Mouse (Mus musculus) testis, adult 2 months (tissue): ENCODE results near the gene Fto. TPM values are rescaled to one million over a fixed set of nuclear protein-coding genes. Genes with fewer than 3 reads are reported as not detected.
A peak's percentile ranks its signal among the peaks of the same experiment; 100 is the strongest.

Source experiments
- H3K27ac ChIP-seq: fragments of 200-500 bp; 2 replicates; pipeline ENCODE4 v1.5.1; 2012; ENCODE audit warnings: low read depth, low read length; ENCODE audit not compliant: control insufficient read depth, insufficient read depth
- H3K27me3 ChIP-seq: fragments of 200-500 bp; 2 replicates; pipeline ENCODE4 v1.6.1; 2012; ENCODE audit warnings: mild to moderate bottlenecking, low read length, moderate library complexity; ENCODE audit not compliant: control insufficient read depth, insufficient read depth
- H3K36me3 ChIP-seq: fragments of 200-500 bp; 2 replicates; pipeline ENCODE4 v1.6.1; 2012; ENCODE audit warnings: mild to moderate bottlenecking, low read length; ENCODE audit not compliant: control insufficient read depth, insufficient read depth
- H3K4me1 ChIP-seq: fragments of 200-500 bp; 2 replicates; pipeline ENCODE4 v1.6.1; 2012; ENCODE audit warnings: low read length; ENCODE audit not compliant: control insufficient read depth, insufficient read depth
- H3K4me3 ChIP-seq: fragments of 200-500 bp; 2 replicates; pipeline ENCODE4 v1.5.1; 2012; ENCODE audit warnings: low read depth, mild to moderate bottlenecking, low read length, moderate library complexity, mixed read lengths; ENCODE audit not compliant: control insufficient read depth
- CTCF ChIP-seq: fragments of 200-500 bp; IDR thresholded peaks from 2 replicates; pipeline ENCODE4 v1.5.1; 2012; ENCODE audit warnings: low read depth, mild to moderate bottlenecking, inconsistent platforms, low read length, moderate library complexity; ENCODE audit not compliant: control insufficient read depth, insufficient read depth, insufficient replicate concordance
- POLR2A ChIP-seq: fragments of 200-500 bp; IDR thresholded peaks from 2 replicates; pipeline ENCODE4 v1.6.1; 2012; ENCODE audit warnings: low read depth, mild to moderate bottlenecking, inconsistent platforms, low read length, moderate library complexity; ENCODE audit not compliant: control insufficient read depth
- polyA plus RNA-seq: library from polyadenylated mRNA; depleted of rRNA; stranded (reverse); fragments of >200 nt; gene quantifications from 2 replicates; pipeline ENCODE4 v1.2.3, GENCODE M21; 2012

Gene Fto
- polyA plus RNA-seq, 1 experiment, result 56.4 TPM

DNA sequence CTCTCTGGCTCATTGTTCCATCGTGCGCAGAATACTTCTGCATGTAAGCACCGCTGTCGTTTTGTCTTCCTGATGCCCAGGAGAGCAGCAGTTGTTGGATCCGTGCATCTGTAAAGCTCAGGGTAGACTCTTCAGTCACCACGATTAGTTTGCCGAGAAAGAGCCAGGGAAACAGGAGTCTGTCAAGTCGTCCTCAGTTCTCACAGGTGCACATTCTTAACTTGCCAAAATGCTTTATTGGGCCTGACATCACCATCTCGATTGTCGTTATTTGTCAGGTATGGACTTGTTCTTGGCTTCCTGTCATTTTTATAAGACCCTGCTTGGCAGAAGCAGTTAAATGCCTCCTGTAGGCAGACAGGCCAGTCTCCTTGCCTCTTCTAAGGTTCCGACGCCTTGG is 96.7 kb downstream of the Fto start:
- Histone ChIP-seq H3K4me3 (peak overlapping the region; percentile 71), H3K27me3 (no peaks in the 10 kb centered on the region), H3K4me1 (no peaks in the 10 kb centered on the region; the same call in 1 of the 2 replicates), H3K36me3 (no peaks in the 10 kb centered on the region), H3K27ac (no peak overlapping the region)
- TF ChIP-seq POLR2A (no peak), CTCF (no peak)

DNA sequence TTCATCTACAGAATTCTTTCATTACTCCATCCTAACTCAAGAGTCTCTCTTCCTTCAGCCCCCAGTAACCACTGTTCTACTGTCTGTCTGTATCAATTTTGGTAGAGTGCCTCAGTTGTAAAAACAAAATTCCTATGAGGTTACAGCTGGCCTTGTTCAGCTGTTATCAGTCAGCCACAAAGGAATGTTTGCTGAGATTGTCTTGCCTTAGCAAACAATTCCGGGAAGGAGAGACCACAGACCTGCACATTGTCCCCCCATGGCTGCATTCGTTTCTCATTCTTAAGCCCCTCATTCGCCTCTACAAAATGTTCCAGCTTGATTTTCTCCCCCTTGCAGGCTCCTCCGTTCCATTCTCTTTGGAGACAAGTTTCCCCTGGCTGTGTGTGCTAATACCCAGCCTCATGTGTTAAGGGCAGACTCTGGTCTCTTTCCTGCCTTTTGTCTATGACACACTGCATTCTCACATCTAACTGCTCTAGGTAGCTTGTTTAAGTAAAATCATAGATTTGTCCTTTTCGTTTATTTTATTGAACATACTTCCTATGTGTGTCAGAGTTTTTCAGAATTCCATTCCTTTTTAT is 111.3 kb downstream of the Fto start:
- H3K27me3 ChIP-seq, result no peaks in the 10 kb centered on the region
- H3K4me1 ChIP-seq, result no peaks in the 10 kb centered on the region
- H3K27ac ChIP-seq, result no peak overlapping the region
- H3K36me3 ChIP-seq, result no peaks in the 10 kb centered on the region
- H3K4me3 ChIP-seq, result no peak overlapping the region
- TF ChIP-seq POLR2A (no peak), CTCF (no peak)

DNA sequence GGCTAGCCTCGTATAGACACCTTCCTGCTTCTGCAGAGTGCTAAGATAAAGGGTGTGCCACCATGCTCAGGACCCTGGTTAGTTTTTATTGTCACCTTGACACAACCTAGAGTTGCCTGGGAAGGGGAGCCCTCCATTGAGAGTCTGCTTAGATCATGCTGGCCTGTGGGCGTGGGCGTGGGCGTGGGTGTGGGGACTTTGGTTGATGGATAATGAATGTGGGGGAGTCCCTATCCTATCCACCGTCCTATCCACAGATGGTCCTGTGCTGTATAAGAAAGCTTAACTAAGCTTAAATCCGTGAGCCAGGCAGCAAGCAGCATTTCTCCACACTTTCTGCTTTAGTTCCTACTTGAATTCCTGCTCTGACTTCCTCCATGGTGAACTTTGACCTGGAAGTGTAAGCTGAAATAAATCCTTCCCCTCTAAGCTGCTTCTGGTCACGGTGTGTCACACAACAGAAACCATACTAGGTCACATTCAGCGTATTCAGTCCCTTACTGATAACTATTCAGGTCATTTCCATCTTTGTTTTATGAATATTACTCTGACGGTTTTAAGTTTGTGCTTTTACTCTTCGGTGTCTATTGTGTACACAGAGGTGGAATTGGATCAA is 112.0 kb downstream of the Fto start:
- Histone ChIP-seq H3K4me1 (no peaks in the 10 kb centered on the region), H3K4me3 (no peak overlapping the region), H3K27me3 (no peaks in the 10 kb centered on the region), H3K27ac (no peak overlapping the region), H3K36me3 (no peaks in the 10 kb centered on the region)
- no peak for TF ChIP-seq CTCF

DNA sequence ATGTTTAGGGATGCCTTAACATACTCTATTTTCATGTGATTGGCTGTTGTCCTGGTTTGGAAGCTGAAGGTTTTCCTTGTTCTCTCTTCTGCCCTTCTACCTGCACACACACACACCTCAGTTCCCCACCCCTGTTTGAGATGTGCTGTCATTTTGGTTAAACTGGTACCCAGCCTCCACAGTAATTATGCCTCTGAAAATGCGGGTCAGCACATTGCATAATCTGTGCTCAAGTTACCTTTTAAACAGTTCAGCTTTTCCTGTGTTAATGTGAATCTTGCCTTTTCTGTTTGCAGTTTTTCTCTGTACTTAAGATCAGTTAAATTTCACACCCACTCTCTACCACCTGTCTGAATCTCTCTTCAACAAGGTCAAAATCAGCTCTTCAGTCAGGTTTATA is 113.2 kb downstream of the Fto start:
- H3K27ac ChIP-seq, result no peak overlapping the region
- no peaks in the 10 kb centered on the region for H3K27me3 ChIP-seq
- no peak overlapping the region for H3K4me3 ChIP-seq
- no peaks in the 10 kb centered on the region for H3K4me1 ChIP-seq
- TF ChIP-seq POLR2A (no peak), CTCF (no peak)
- no peaks in the 10 kb centered on the region for H3K36me3 ChIP-seq

DNA sequence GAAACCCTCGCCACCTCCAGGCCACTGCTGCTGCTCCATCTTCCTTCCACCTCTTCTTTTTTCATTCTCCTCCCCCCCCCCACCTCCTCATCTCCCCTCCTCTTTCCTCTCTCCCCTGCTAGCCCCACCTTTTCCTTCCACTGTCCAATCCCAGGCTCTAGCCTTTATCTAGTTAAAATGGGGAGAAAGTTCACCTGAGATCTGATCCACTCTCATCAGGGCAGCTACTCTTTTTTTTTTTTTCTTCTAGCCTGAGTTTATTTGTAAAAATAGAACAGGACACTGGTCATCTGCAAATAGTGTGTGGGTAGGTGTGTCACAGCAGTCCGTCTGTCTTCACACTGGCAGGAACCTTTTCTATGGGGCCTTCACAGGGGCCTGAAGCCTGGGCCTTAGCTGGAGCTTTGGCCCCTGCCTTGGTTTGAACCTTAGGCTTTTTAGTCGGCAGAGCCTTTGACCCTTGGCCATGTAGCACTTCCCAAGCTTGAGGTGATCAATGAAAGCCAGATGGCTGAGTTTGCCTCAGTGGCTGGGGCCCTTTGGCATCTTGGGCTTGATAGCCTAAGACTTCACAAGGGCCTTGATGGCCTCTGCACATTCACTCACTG is 117.1 kb downstream of the Fto start:
- Histone ChIP-seq H3K4me3 (no peak overlapping the region), H3K36me3 (no peaks in the 10 kb centered on the region), H3K4me1 (no peaks in the 10 kb centered on the region), H3K27ac (no peak overlapping the region), H3K27me3 (no peaks in the 10 kb centered on the region)
- no peak for TF ChIP-seq CTCF
- TF ChIP-seq POLR2A, result no peak

DNA sequence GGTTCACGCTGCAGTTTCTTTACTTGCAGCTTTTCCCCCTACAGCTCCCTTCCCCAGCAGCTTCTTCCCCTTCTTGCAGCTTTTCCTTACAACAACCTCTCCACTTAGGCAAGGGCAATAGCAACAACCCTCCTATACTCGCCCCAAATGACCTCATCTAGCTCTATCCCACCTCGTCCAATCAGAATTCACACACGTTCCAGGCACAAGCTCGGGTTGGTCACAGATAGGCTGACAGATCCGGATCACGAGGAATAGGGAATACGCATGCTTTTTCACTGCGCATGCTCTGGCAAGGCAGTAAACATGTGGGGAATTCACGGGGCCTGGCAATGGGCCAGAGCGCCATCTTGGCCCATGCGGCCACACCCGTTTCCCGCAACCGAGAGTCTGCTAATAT is 122.7 kb downstream of the Fto start:
- TF ChIP-seq POLR2A (no peak), CTCF (no peak)
- Histone ChIP-seq H3K4me1 (no peaks in the 10 kb centered on the region; the same call in 1 of the 2 replicates), H3K4me3 (peak overlapping the region; percentile 9; the same call in 1 of the 2 replicates), H3K27ac (no peak overlapping the region), H3K27me3 (no peaks in the 10 kb centered on the region), H3K36me3 (no peaks in the 10 kb centered on the region)

DNA sequence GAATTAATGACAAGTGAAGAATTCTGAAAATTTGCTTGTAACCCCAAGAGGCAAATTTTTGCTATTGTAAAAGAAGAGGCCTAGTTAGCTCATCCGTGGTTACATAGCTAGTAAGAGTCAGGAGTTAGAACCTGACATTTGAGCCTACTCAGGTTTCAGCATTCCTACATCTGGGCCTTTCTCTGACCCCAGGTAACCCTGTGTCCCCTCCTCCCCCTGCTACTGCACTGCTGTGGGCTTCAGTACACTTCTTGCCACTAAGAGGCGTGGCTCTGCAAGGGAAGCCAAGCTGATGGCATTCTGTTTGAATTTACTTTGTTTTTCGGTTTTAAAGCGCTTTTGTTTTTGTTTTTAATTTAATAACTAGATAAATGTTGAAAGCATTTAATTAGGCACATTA is 130.6 kb downstream of the Fto start:
- H3K36me3 ChIP-seq, result no peaks in the 10 kb centered on the region
- no peak overlapping the region for H3K4me3 ChIP-seq
- no peak overlapping the region for H3K27ac ChIP-seq
- no peaks in the 10 kb centered on the region; the same call in 1 of the 2 replicates for H3K4me1 ChIP-seq
- no peak for TF ChIP-seq POLR2A
- no peak for TF ChIP-seq CTCF
- no peaks in the 10 kb centered on the region for H3K27me3 ChIP-seq
